Mouse (Mus musculus): ENCODE measurements at regions not wholly inside any gene's neighbourhood (a gene's known extent, or its start where the extent isn't known, plus 50 kb on each side); places are given as distances from the start of the nearest gene placed in this dataset.

DNA sequence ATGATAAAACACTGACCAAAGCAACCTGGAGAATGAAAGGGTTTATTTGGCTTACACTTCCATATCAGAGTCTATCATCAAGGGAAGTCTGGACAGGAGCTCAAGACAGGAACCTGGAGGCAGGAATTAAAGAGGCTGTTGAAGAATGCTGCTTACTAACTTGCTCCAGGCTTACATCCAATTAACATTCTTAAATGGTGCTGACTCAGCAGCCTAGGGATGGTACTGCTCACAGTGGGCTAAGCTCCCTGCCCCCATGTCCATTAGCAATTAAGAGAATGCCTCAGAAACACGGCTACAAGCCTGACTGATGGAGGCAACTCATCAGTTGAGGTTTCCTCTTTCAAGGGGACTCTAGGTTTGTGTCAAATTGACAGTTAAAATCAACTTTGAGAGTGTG, 153.3 kb upstream of the Jun start:
- TF ChIP-seq POLR2A (IDR thresholded peaks at IDR 0.05; ENCODE audit: low read depth, low read length) (no peak), CTCF (conservative IDR thresholded peaks at IDR 0.05 in 1 of 2, IDR thresholded peaks at IDR 0.05 in 1 of 2; ENCODE audit: low read depth in 2 of 2, low read length in 2 of 2) (no peak), RCOR1 (conservative IDR thresholded peaks at IDR 0.05; ENCODE audit: low read depth, low read length) (no peak), NELFE (IDR thresholded peaks at IDR 0.05; ENCODE audit: low read depth, low read length) (no peak), CHD1 (IDR thresholded peaks at IDR 0.05; ENCODE audit: low read depth, low read length) (no peak), ELF1 (IDR thresholded peaks at IDR 0.05; ENCODE audit: low read depth, low read length) (no peak), CHD2 (IDR thresholded peaks at IDR 0.05; ENCODE audit: low read length) (no peak), ETS1 (conservative IDR thresholded peaks at IDR 0.05; ENCODE audit: low read depth, low read length) (no peak), E2F4 (IDR thresholded peaks at IDR 0.05; ENCODE audit: insufficient replicate concordance, low read depth, low read length) (no peak), BHLHE40 (IDR thresholded peaks at IDR 0.05; ENCODE audit: low read depth, low read length) (no peak), MEF2A (IDR thresholded peaks at IDR 0.05; ENCODE audit: borderline replicate concordance, low read depth, low read length) (no peak), USF2 (conservative IDR thresholded peaks at IDR 0.05; ENCODE audit: low read depth, low read length) (no peak)
